Mouse (Mus musculus): Measurements from ENCODE around the gene 6330409D20Rik.

The 6330409D20Rik gene

GRCm38 (mm10) chr2:32740916-32741272 is at the start of gene 6330409D20Rik:
Gene 6330409D20Rik, minus strand, starts transcription at chr2:32741016.
- in situ Hi-C loops (cut with MboI, MseI): no loop called here

- in situ Hi-C loops (cut with MboI, MseI): loop anchor here (5.0 kb wide), 1 partner anchor 54 kb away; no protein-coding TSS in a partner anchor
Observed at GRCm38 (mm10) chr2:32788581-32788980, 47.8 kb upstream of the 6330409D20Rik start.

GRCm38 (mm10) chr2:32787176-32787575 is 46.4 kb upstream of the 6330409D20Rik start:
- in situ Hi-C loops (cut with MboI, MseI): loop anchor here (5.0 kb wide), 1 partner anchor 55 kb away; no protein-coding TSS in a partner anchor

GRCm38 (mm10) chr2:32784048-32784681 is 43.3 kb upstream of the 6330409D20Rik start, which contains the start of gene Cfap157:
Gene Cfap157, minus strand, starts transcription at chr2:32784428.
- in situ Hi-C loops (cut with MboI, MseI): no loop called here

- in situ Hi-C loops (cut with MboI, MseI): no loop called here
Observed at GRCm38 (mm10) chr2:32781710-32782109, 40.9 kb upstream of the 6330409D20Rik start.

GRCm38 (mm10) chr2:32779714-32780113 is 38.9 kb upstream of the 6330409D20Rik start:
- in situ Hi-C loops (cut with MboI, MseI): no loop called here

GRCm38 (mm10) chr2:32779131-32779530 is 38.3 kb upstream of the 6330409D20Rik start:
- in situ Hi-C loops (cut with MboI, MseI): no loop called here

- in situ Hi-C loops (cut with MboI, MseI): no loop called here
Observed at GRCm38 (mm10) chr2:32778081-32778480, 37.3 kb upstream of the 6330409D20Rik start.

GRCm38 (mm10) chr2:32776192-32776591 is 35.4 kb upstream of the 6330409D20Rik start:
- in situ Hi-C loops (cut with MboI, MseI): no loop called here

- in situ Hi-C loops (cut with MboI, MseI): no loop called here
Observed at GRCm38 (mm10) chr2:32775359-32776074, 34.7 kb upstream of the 6330409D20Rik start, which contains the start of the genes Ttc16 and Ptrh1. Gene Ttc16, minus strand, starts transcription at chr2:32775633. Gene Ptrh1, plus strand, starts transcription at chr2:32775786.

GRCm38 (mm10) chr2:32772626-32773279 is 31.9 kb upstream of the 6330409D20Rik start:
- in situ Hi-C loops (cut with MboI, MseI): no loop called here

- in situ Hi-C loops (cut with MboI, MseI): no loop called here
Observed at GRCm38 (mm10) chr2:32771886-32772285, 31.1 kb upstream of the 6330409D20Rik start.

GRCm38 (mm10) chr2:32769327-32770085 is 28.7 kb upstream of the 6330409D20Rik start:
- in situ Hi-C loops (cut with MboI, MseI): no loop called here

- in situ Hi-C loops (cut with MboI, MseI): no loop called here
Observed at GRCm38 (mm10) chr2:32768661-32769285, 28.0 kb upstream of the 6330409D20Rik start.

- in situ Hi-C loops (cut with MboI, MseI): no loop called here
Observed at GRCm38 (mm10) chr2:32767241-32767640, 26.4 kb upstream of the 6330409D20Rik start.

GRCm38 (mm10) chr2:32763353-32763752 is 22.5 kb upstream of the 6330409D20Rik start:
- in situ Hi-C loops (cut with MboI, MseI): no loop called here

GRCm38 (mm10) chr2:32761859-32762258 is 21.0 kb upstream of the 6330409D20Rik start:
- in situ Hi-C loops (cut with MboI, MseI): no loop called here

- in situ Hi-C loops (cut with MboI, MseI): no loop called here
Observed at GRCm38 (mm10) chr2:32761361-32761760, 20.5 kb upstream of the 6330409D20Rik start.

- in situ Hi-C loops (cut with MboI, MseI): loop anchor here (5.0 kb wide), 1 partner anchor 47 kb away; the partner anchor contains the start of gene Cdk9
Observed at GRCm38 (mm10) chr2:32759001-32759400, 18.2 kb upstream of the 6330409D20Rik start.

GRCm38 (mm10) chr2:32758503-32758902 is 17.7 kb upstream of the 6330409D20Rik start:
- in situ Hi-C loops (cut with MboI, MseI): loop anchor here (5.0 kb wide), 1 partner anchor 46 kb away; the partner anchor contains the start of gene Cdk9

All from T-helper 1 cell (primary cell).